Mouse (Mus musculus) lung, adult 10 weeks (tissue): Measurements from ENCODE around the gene Rbpms2. TPM values are rescaled to one million over a fixed set of nuclear protein-coding genes. Genes with fewer than 3 reads are reported as not detected.

ENCODE experiments used
- polyA plus RNA-seq: library from polyadenylated mRNA; stranded (reverse); fragments of 350-450 nt; fragmentation: Illumina TruSeq; extraction: RNeasy Lipid Tissue Mini Kit (QIAGEN cat#74804); gene quantifications from one replicate; pipeline ENCODE4 v1.2.3, GENCODE M21; 2014; ENCODE audit warnings: low read depth, low replicate concordance; ENCODE audit not compliant: insufficient read depth

Gene Rbpms2
- 5.5 TPM for polyA plus RNA-seq

DNA sequence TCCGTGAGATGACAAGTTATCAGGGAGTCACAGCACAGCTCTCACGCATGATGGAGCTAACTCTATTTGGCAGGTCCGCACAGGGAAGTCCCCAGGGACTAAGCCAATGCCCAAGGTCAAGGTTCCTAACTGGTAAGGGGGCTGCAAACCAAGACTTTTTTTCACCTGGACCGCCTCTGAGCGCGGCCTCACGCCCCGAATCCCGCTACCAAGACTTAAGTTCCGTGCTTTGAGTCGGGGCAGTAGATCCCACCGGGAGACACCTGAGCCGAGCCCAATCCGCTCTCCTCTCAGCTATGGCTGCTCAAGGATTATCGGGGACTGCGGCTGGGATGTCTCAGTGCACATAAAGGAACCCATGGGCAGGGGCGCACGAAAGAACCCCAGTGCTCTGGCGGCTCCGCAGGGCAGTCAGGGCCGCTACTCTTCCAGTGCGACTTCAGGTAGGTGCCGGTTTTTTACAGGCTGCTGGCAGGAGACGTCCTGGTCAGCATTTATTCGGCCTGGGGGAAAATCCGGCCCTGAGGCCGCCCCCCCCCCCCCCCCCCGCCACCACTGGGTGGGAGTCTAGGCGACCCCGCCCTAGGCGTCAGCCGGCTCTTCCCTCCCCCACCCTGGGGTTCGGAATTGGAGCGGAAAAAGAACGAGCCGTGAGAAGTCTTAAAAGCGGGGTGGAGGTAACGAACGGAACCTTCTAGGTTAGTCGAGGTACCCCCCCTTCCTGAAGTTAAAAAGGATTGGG, at the start of gene Rbpms2:
Gene Rbpms2, plus strand, starts transcription at position 624 of the 742 bp plus-strand sequence.

DNA sequence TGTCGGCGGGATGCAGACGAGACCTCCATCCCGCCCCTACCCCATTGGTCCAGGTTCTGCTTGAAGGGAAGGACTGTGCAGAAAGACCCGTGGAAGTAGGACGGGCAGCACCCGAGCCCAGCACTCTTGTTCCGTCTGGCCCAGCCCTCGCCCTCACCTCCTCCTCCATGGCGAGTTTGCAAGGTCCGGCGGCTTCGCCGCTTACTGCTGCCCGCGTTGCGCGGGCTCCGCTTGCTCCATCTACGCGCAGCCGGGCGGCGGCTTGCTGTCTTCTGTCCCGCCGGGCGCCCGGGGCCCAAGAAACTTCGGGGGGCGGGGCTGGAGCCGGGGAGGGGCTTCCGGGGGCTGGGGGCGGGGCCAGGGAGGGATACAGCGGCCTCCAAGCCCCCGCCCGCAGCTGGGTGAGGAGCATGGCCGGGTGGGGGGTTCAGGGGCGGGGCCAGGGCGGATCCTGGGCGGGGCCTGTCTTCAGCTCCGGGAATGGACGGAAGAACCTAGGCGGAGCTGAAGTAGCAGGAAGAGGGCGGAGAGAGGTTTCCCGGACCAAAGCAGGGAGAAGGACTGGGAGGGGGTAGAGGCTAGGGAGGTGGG, 49.6 kb upstream of the Rbpms2 start, which contains the start of gene Plekho2:
Gene Plekho2, minus strand, starts transcription at position 260 of the 591 bp plus-strand sequence.

DNA sequence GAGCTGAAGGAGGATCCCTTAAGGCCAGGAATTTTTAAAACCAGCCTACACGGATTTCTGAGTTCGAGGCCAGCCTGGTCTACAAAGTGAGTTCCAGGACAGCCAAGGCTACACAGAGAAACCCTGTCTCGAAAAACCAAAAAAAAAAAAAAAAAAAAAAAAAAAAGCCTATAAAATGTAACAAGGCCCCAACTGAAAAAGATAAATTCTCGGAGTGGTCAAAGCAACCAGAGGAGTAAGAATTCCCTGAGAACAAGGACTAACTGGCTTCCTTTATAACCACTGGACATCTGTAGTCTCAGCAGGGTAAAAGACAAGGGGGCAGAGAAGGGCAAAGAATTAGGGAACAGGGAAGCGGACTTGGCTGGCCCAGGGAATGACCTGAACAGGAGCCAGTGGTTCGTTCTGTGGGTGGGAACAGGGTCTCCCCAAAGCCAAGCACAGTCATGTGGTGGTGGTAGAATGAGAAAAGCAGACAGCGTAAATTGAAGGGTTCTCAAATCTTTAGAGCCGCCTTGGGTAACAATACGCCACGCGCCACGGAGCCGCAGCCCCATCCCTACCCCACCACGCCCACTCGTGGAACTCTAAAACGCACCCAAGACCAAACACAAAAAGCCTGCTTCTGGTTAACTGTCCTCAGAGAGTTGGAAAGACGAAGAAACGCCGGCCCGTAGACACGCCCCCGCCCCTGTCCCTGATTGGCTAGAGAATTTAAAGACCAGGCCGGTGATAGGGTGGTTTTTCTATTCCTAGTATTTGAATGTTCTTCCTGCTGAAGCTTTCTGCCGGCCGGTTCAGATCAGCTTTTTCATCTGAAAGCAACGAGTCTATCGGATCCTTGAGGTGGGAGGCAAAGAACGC, 42.8 kb upstream of the Rbpms2 start, which contains the start of gene Pif1:
Gene Pif1, plus strand, starts transcription at position 755 of the 864 bp plus-strand sequence.

DNA sequence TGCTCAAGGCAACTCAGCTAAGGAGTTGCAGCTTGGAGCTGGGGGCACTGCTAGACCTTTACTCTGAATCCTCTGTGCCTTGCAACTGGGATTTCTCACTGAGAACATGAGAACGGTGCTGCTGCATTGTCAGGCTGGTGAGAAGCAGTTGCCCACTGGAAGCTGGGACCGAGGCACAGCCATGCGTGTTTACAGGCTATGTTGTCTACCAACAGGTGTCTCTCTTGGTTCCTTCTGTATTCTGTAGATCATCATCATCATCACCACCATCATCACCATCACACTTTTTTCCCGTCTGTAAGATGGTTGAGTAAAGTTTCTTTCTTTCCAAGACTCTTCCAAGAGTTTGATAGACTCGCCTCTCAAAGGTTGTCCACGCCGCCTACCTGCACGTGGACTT, 38.3 kb downstream of the Rbpms2 start, which contains the start of gene Oaz2:
Gene Oaz2, plus strand, starts transcription at position 301 of the 400 bp plus-strand sequence.

Other genes with a start within 250 kb of the Rbpms2 start
- gene Kbtbd13, start 238.0 kb upstream of the Rbpms2 start, polyA plus RNA-seq: 0.69 TPM
- 39.8 TPM for gene Rasl12, start 231.1 kb upstream of the Rbpms2 start, polyA plus RNA-seq
- not detected for gene Slc51b, start 206.7 kb upstream of the Rbpms2 start, polyA plus RNA-seq
- 5.8 TPM for gene Mtfmt, start 193.9 kb upstream of the Rbpms2 start, polyA plus RNA-seq
- gene Spg21, start 168.7 kb upstream of the Rbpms2 start, polyA plus RNA-seq: 40.1 TPM
- gene Ankdd1a, start 109.5 kb upstream of the Rbpms2 start, polyA plus RNA-seq: not detected
- gene Plekho2, start 49.6 kb upstream of the Rbpms2 start, polyA plus RNA-seq: 15.6 TPM
- 0.07 TPM for gene Pif1, start 42.5 kb upstream of the Rbpms2 start, polyA plus RNA-seq
- gene Oaz2, start 38.4 kb downstream of the Rbpms2 start, polyA plus RNA-seq: 239 TPM
- gene Zfp609, start 197.9 kb downstream of the Rbpms2 start, polyA plus RNA-seq: 3.7 TPM